Mouse (Mus musculus): ENCODE data around the gene Rho.

The Rho gene

DNA sequence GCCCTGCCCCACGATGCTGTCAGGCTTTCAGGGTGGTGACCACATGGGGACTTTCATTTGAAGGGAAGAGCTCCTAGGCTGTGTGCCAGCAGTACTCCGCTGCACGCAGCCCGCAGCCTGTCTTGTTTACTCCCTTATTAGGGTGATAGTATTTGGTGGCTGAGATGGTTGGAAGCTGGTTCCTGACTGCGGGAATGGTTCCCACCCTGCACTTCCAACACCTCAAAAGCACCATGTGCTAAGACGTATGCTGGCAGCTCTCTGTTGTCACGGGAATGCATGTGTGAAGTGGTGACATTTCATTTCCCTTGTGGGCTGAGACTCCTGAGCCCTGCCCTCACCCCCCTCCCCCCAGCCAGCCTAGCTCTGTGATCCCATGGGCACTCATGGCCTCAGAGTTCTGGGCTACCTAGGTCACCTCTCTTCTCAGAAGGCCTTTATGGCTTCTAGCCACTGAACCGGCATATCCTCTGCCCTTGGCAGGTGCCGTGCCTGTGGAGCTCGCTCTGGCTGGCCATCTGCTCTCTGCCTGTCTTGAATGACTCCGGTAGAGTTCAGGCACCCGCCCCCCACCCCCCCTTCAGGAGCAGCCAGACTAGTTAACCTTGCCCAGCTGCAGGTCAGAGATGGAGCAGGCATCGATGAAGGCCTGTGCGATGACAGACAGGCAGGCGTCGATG is 25.5 kb downstream of the Rho start:
- DNase-seq, result peak; percentile 98

DNA sequence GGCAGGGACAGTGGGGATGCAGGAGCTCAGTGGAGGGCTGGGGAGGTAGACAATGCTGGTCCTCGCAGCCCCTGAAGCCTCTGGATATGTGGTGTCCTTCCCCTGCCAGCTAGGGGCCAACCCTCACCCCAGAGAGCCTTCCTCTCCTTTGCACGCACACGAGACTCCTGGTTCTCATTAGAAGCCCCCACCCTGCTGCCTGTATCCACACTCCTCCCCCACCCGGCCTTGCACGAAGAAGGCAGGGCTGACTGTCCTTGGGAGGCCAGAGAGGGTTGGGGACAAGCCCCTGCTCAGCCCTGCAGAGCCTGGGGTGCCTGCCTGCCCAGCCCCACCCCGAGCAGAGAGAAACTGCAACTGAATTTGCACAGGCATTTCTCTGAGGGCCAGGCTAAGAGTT is 26.1 kb downstream of the Rho start:
- DNase-seq, result peak; percentile 93

DNA sequence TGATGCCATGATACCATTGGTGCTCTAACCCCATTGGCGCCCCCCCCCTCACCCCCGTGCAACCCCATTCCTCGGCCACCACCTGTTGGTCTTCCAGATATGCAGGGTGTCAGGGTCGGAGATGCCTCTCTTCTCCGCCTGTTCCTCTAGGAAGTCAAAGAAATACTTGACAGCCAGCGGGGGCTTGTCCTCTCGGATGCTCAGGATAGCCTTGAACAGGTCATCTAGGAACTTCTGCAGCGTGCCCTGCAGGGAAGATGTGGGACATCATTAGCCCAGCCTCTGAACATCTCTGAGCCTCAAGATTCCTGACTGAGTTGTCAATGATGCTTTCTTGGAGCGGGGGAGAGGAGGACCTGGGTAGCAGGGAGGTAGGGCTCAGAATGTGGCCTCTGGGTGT is 26.9 kb downstream of the Rho start:
- no peak for DNase-seq

DNA sequence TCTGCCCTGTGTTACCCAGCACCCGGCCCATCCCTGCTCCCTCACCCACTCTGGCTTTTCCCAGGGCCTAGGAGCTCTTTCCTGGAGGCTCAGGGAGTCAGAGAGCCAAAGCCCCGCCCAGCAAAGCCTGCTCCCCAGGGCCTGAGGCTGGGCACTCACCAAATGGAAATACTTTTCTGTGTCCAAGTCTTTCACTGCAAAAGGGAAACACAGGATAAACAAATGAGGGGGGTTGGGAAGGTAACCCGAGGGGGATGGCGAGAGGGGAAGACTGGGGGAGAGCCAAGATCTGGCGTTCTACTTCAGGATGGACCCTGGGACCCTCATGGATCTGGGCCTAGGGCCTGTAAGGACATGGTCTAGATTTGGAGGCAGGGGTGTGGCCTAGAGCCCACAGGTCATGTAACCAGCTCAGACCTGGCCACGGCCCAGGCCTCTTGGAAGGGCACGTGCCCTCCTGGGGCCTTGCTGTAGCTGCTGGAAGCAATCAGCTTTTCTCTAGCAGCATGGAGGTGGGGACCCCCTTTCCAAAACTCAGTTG is 27.7 kb downstream of the Rho start:
- DNase-seq, result peak; percentile 99

DNA sequence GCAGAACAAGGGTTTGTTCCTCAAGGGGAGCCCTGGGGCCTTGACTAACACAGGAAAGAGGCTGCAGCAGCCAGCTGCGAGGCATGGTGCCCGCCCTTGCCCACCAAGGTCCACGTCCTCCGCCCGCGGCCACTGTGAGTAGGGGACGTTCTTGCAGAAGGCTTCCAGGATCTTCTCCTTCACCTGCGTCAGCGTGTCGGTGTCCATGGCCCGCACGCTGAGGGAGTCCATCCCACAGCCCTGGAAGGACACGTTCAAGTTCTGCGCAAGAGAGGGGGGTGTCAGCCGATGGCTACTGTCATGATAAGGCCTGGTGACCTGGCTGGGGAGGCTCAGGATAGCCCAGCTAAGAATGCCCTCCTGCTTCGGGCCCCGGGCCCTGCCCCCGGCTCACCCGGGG is 28.8 kb downstream of the Rho start:
- DNase-seq, result peak; percentile 94

DNA sequence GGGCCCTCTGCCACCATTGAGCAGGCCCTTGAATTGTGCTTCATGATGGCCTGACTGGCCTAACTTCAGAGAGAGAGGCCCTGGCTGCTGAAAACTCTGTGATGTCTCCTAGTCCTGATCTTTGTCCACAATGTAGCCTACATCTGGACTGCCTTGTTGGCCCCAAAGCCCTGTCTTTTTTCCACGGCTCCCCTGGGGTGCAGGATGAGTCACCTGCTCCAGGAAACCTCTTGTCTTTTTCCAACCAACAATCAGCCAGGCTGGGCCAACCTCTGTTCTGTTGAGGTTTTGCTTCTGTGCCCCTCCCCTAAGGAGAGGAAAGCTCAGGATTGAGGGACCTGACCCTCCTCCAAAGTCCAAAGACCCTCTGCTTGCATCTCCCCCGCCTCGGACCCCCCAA is 30.2 kb downstream of the Rho start:
- DNase-seq, result no peak

DNA sequence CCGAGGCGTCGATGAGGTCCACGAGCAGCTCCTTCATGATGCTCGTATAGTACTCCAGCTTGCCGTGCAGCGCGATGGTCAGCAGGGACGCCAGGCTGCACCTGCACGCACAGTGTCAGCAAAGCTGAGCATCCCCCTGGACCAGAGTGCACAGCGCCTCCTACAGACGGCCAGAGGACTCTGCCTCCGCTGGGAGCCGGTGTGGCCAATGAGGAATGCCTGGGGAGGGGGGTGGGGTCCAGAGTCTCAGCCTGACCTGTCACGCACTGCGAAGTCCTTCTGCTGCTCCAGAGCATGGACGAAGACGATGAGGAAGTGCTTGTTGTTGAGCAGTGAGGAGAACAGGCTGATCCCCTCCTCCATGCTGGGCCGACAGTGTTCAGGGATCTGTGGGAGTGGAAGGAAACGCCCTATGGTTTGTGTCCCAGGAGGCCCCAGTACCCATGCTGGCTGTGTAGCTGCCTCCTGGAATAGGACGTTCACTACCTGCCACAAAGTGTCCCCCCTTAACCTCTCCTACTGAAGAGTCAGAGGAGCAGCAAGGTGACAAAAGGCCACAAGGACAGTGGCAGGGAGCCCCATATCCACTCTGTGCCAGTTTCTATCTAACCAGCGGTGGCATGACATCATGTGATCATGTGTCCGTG is 31.0 kb downstream of the Rho start:
- peak; percentile 96 for DNase-seq

DNA sequence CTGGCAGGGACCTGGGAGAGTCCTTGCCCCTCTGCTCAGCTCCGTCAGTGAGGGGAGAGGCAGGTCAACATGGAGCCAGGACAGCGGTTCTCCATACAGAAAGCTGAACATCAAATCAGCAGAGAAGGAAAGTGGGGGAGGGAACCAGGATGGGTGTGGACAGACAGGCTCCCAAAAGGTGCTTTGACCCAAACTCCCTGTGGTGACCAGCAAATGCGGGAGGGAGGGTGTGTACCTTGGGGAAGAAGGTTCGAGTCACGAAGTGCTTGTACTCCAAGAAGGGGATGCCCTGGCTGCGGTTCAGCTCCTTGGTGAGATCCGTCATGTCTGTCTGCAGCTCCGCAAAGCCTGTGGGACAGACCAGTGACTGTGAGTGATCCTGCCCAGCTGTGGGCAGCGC is 32.1 kb downstream of the Rho start:
- peak; percentile 98 for DNase-seq

DNA sequence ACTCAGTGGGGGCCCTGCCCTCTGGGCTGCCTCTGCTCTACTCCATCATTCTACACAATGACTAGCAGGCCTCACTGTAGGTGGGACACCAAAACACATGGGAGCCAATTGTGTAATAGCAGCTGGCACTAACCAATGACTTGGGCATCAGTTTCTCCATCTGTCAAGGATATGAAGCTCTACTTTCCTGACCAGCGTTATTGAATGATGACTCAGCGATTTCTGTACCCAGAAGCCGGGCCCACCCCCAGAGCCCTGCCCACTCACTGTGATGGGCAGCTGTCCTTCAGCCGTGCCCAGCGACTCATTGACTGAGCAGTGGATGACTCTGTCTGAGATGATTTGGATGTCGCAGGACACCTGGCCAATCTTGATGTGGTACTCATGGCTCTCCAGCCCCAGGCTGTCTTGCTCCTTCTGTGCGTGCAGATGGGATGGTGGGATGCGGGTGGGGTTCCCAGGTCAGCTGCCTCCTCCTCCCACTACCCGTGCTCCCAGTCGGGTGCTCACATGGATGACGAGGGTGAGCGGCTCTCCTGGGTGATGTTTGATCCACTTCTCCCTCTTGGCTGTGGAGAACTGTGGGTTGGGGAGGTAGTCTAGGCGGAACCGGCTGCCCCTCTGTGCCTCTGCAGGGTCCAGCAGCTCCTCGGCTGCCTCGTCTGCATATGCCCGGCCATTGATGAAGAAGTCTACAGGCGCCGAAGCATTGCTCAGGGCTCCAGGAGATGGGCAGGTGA is 34.8 kb downstream of the Rho start:
- DNase-seq, result no peak

DNA sequence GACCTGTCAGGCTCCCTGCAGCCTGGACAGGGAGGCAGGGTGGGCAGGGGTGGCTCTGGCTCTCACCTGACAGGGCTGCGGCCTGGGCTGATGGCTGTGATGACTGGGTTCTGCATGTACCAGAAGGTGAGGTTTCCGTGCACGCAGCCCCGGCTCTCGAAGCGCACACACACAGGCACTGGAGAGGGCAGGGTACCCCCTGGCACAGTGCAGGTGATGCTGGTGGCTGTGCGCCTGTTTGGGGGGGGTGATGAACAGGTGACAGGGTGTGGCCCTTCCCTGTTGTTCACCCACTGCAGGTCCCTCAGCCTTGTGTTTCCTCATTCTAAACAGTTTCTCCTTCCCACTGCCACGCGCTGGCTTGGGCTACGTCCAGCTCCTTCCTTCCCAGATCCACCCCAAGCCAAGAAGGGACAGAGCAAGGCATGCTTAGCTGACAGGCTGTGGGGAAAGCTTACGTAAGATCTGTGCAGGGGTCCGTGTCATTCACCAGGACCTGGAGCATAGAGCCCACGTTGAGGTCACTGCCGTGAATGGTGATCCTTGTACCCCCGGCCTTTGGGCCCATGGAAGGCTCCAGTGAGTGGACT is 35.8 kb downstream of the Rho start:
- no peak for DNase-seq

DNA sequence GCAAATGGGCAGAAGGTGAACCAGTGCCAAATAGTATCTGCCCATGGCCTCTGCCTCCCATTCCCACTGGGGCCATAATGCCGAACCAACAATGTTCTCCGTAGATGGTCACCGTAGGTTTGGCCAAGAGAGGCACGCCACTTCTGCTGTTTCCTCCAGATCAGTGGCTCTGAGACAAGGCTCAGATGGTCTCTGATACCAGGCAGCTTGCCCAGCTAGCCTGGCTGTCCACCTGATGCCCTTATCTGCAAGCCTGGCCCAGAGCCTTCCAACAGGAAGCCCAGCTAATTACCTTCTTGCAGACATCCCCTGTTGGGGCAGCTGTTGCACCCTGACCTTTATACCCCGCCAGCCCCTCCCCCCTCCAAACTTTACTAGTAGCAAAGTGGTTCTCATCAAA is 36.5 kb downstream of the Rho start:
- DNase-seq, result peak; percentile 94

DNA sequence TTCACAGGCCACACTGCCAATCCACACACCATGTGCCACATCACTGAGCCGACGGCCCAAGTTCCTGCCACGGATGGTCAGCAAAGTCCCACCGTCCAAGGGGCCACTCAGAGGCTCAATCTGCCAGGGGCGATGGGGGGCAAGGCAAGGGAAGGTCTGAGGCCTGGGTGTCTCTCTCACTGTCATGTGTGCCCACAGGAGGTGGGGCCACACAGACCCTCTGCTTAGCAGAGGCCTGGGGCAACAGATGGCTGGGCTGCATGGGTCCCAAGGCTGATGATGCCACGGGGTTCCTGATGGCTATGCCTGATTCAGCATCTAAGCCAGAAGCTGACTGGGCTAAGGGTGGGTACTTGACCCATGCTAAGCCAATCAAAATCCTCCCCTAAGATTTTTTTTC is 37.2 kb downstream of the Rho start:
- no peak for DNase-seq

DNA sequence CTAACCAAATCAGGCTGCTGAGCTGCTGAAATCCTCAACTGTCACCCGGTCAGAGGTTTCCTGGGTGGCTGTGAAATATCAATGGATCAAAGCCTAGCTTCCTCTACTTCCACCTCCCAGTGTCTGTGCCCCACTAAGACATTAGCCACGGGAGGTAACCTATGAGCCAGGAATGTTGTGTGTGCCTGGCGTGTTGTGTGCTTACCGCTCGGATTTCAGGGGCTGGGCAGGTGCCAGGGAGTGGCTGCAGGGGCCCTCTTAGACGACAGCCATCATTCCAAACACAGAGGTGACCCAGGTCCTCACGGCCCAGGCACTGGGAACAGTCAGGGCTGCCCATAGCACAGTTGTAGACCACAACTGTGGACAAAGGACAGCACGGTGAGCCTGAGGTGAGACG is 37.6 kb downstream of the Rho start:
- no peak for DNase-seq

DNA sequence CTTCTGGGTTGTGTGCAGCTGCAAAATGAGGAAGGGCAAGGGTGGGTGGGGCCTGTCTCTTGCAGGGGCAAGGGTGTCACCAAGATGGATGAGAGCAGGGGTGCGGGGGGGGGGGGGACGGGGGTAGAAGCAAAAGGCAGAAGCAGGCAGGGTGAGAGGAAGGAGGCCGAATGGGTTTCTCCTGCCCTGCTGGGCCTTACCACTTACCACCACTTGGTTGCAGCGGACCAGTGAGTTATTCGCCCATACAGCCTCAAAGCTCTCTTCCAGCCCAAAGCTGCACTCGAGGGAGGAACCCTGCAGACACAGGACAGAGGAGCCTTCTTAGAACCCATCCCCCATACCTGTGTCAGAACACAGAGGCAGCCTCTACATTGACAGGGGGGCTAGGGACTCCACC is 38.4 kb downstream of the Rho start:
- DNase-seq, result no peak

DNA sequence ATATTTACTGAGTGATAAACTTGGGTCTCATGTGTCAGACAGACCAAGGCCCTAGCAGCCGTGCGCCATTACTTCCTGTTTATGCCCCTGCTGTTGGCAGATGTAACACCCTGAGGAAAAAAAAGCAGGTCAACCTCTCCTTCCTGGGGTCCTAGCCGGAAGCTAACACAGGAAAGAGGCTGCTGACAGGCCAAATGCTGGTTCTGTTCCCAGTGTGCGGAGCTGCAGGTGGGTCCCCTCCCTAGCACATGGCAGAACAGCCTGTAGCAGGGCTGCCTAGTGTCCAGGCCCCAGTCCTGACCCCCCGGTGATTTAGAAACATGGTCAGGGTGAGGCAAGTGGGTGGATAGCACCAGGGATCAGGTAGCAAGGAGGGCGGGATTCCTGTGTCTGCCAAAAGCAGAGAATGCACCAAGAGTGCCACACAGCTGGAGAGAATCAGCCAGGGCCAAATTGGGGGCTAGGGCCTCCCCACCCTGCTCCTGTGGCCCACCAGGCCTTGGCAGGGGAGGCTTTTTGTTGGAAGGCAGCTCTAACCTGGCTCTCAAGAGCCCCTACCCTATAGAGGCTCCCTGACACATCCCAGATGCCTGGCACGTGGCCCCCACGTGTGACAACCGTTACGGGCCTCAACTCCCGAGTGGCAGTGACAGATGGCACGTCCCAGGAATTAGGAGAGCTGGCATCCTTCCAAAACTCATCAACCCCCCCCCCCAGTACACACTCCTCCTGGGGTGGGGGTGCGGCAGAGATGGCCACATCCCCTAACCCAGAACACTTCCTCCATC is 39.9 kb downstream of the Rho start:
- DNase-seq, result peak; percentile 97

DNA sequence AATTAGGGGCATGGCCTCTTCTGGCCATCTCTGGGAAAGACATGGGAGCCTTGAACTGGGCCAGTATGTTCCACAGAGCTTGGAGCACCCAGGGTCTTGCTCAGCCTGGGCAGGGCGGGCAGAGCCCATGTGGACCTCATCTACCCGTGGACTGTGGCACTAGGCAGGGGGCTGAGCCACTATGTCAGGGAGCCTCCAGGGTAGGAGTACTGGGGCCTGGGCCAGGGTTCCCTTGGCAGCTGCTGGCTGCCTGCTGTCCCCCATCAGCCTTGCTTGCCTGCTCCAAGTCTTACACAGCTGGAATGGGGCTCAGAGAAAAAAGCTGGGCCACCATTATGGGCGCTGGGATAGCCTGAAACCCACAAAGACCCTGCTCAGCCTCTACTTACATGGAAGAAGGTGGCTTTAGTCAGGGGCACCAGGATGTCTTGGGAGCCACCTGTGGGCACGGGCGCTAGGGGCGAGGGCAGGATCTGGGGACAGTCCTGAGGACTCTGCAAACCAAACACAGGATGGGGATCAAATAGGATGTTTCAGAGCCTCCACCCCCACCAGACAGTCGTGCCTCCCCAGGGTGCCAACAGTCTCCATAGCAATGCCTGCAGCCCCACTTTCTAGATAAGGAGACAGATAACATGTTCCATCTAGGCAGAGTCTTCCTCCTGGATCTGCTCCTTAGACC is 40.7 kb downstream of the Rho start:
- no peak for DNase-seq

DNA sequence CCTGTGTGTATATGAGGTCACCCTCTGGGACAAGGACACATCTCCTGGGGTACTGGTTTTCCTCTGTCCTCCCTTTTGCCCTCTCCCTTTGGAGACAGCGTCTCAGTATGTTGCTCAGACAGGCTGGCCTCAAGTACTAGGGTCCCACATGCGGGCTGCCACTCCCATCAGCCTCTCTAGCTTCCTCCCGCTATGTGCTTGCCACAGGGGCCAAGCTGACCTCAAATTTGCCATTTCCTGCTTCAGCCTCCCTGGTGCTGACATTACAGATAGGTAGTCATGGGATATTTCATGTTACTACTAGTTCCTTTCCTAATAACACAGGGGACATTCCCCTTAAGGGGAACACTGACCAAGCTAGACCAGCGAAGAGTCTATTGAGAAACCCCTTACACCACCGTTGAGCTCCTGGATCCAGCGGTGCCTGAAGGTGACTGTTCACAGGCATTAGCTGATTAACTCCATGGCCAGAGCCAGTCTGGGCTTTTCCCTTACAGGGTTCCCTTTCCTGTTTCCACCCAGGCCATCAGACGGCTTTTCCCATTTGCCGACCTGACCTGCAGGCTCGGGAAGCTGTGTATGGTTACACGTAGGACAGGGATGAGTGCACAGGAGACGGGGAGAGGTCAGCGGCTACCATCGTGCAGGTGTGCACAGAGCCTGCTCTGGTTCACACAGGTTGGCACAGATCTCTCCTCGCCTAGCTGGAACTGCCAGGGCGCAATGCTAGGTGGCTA is 41.8 kb downstream of the Rho start:
- DNase-seq, result peak; percentile 93

DNA sequence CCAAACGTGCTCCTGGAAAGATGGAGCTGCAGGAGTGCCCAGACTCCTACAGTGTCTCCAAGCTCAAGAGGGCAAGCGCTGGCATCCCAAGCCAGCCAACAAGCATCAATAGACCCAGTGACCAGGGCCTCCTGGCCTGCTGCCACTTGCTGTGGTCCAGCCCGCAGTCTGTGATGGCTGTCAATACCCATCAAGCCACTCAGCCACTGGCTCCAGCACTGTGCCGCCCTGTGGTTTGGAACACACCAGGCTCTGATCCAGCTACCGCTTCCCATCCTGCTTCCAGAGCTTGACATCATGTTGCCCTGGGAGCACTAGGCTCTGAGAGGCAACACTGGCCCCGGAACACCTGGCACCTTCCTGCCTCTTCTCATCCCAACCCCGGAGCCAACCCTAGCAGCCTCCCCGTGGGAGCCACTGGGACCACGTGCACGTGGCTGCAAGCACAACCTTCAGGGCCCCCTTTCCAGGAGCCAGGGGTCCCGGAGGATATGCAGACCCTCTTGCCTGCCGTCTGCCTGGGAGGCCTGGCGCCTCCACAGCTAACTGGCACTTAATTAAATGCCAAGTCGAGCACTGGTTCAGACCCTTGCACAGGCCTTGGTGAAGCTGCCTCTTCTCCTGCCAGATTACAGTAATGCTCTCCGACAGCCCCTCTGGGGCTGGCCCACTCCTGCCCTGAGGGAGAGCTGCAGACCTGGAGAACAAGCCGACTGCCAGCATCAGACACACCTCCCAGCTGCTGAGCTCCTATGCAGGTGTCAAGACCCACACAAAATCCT is 42.5 kb downstream of the Rho start:
- peak; percentile 95 for DNase-seq

DNA sequence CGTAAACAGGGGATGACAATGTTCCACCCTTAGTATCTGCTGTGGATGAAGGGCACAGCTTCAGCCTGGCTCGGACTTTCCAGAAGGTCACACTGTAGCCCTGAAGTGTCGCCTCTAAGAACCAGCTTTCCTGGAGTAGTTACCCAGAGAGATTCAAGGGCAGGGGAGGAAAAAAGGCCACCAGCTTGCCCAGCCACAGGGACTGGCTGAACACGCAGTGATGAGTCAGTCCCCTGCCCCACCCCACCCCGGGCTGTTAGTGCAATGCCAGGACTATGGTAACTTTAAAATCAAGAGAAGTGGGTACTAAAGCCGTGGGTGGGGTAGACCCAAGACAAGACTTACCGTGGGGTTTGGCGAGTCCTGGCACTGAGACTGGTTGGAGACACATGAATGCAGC is 44.1 kb downstream of the Rho start:
- DNase-seq, result no peak

DNA sequence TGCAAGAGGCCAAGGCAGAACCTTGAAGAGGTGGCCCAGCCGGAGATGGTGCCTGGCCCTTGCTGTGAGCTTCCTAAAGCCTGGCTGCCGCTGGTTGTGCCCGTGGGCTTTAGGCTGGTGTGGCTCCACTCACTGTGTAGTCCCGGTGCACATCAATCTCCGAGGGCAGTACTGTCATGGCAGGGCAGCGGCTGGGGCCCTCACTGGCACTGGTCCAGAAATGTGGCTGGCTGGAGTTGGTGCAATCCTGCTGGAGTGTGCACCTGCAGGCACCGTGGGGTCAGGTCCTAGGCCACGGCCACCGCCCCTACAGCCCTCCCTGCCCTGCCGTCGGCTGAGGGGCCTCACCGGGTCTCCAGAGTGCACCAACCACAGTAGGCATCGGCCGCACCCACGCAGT is 46.3 kb downstream of the Rho start:
- DNase-seq, result no peak

DNA sequence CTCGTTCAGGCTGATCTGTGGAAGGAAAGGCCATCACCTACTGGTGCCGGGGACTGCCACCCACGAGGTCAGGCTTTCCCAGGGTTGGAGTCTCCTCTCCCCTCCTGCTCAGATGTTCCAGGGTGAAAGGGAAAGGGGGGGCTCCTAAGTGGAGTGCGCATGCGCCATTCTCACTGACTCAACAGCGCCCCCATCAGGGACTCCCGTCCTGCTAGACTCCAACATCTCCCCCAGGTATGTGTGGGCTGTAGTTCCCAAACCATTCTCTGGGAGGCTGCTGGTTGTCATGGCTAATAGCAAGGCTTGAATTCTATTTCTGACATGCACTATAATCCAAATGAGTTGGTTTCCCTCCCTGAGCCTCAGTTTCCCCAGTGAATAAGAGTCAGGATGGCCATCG is 47.0 kb downstream of the Rho start:
- DNase-seq, result no peak

Measured in heart, adult 11 months (tissue).